Mouse (Mus musculus) intestine, embryonic 16.5 days (tissue): ENCODE measurements around the gene Il11ra1. TPM values are rescaled to one million over a fixed set of nuclear protein-coding genes. Genes with fewer than 3 reads are reported as not detected.
A peak's percentile ranks its signal among the peaks of the same experiment; 100 is the strongest.

Experiments used
- ATAC-seq: fragments of 200-750 bp; cut with Nextera tagmentation; 2 replicates; pipeline ENCODE4 v1.8.0; 2017; ENCODE audit warnings: moderate TSS enrichment, moderate library complexity
- H3K27ac ChIP-seq: fragments of 300-500 bp; sonication (generic); 2 replicates; pipeline ENCODE4 v1.5.1; 2014; ENCODE audit warnings: mild to moderate bottlenecking, low read length
- H3K27me3 ChIP-seq: fragments of 300-500 bp; sonication (generic); replicated peaks from 2 replicates; pipeline ENCODE4 v1.6.1; 2014; ENCODE audit warnings: low read length, control low read depth, mixed read lengths; ENCODE audit not compliant: control insufficient read depth, insufficient read depth
- H3K36me3 ChIP-seq: fragments of 300-500 bp; sonication (generic); 2 replicates; pipeline ENCODE4 v1.6.1; 2014; ENCODE audit warnings: low read length, control low read depth; ENCODE audit not compliant: control insufficient read depth, insufficient read depth
- H3K4me1 ChIP-seq: fragments of 300-500 bp; sonication (generic); 2 replicates; pipeline ENCODE4 v1.6.1; 2014; ENCODE audit warnings: low read length, control low read depth, mixed read lengths; ENCODE audit not compliant: control insufficient read depth, insufficient read depth
- H3K4me2 ChIP-seq: fragments of 300-500 bp; sonication (generic); 2 replicates; pipeline ENCODE4 v1.6.1; 2014; ENCODE audit warnings: low read depth, low read length, control low read depth
- H3K4me3 ChIP-seq: fragments of 300-500 bp; sonication (generic); 2 replicates; pipeline ENCODE4 v1.5.1; 2014; ENCODE audit warnings: mild to moderate bottlenecking, low read length
- H3K9ac ChIP-seq: fragments of 300-500 bp; sonication (generic); 2 replicates; pipeline ENCODE4 v1.6.1; 2014; ENCODE audit warnings: low read depth, low read length
- H3K9me3 ChIP-seq: fragments of 300-500 bp; sonication (generic); 2 replicates; pipeline ENCODE4 v1.6.1; 2016; ENCODE audit warnings: low read length, control low read depth; ENCODE audit not compliant: control insufficient read depth
- WGBS: fragments of 180-500 bp; shearing (Covaris S2); extraction: QIAGEN DNeasy Blood & Tissue Kit; methylation state at CpG from one replicate; pipeline ENCODE4 v1.1.7; 2014; 5-methylcytosine and 5-hydroxymethylcytosine counted together
- polyA plus RNA-seq: library from polyadenylated mRNA; unstranded; fragments of >200 nt; fragmentation: Nextera tagmentation; extraction: Ambion mirVana; gene quantifications from 2 replicates; pipeline ENCODE4 v1.2.1, GENCODE M21; 2015

Il11ra1 gene
- polyA plus RNA-seq, 1 experiment from 2014 or later: 125 TPM

DNA sequence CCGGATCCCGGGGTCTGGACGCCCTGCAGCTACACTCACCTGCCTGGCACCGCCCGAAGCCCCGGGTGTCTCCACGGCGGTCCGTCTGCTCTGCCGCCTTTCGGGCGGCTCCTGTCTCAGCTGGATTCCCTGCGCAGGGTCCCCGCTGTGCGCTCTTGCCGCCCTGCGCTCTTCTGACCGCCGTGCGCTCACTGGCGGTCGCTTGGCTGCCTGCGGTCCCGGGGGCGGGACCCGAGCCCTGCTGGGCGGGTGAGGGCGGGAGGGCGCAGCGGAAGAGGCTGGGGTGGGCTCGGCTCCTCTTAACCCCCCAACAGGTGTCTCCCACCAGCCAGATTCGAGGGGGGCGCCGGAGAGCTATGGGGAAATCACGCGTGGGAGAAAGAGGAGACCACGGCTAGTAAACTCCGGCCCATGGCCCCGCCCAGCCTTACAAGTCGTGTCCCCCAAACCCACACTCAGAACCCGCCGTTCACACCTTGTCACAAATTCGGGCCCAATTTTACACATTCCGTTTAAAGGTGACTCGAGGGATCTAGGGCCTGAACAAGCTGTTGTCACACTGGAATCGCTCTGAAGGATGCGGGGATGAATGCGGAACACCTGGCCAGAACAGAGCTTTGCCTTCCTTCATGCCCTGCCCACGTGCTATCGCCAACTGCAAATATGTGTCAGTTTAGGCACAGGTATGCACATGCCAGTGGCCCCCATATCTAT is 31.4 kb downstream of the Il11ra1 start, which contains the start of gene Arid3c:
Gene Arid3c, minus strand, starts transcription at position 91 of the 714 bp plus-strand sequence.
- ATAC-seq: peak; percentile 50; the same call in 1 of the 2 replicates
- Histone ChIP-seq H3K4me3 (peak within 1 kb of the TSS; percentile 41), H3K9me3 (no peaks in the 10 kb centered on the region), H3K9ac (peak within 1 kb of the TSS; percentile 23; the same call in 1 of the 2 replicates), H3K4me2 (peak within 1 kb of the TSS; percentile 69), H3K27me3 (peaks cover 61% of the 10 kb centered on the region), H3K4me1 (peaks cover 5% of the 10 kb centered on the region; the same call in 1 of the 2 replicates), H3K27ac (no peak within 1 kb of the TSS), H3K36me3 (no peaks in the 10 kb centered on the region)
- WGBS: 1% methylated on average over 49 of the region's 50 CpGs

- peak; percentile 34; the same call in 1 of the 2 replicates for ATAC-seq
- H3K9ac ChIP-seq: no peak overlapping the region
- H3K9me3 ChIP-seq: no peaks in the 10 kb centered on the region
- H3K4me3 ChIP-seq: no peak overlapping the region
- H3K27ac ChIP-seq: 0 out of 2 replicates have a peak overlapping the region, but pooled peaks have one; percentile 5
- no peak overlapping the region for H3K4me2 ChIP-seq
- H3K36me3 ChIP-seq: 0 out of 2 replicates have a peak, but pooled peaks cover 3% of the 10 kb centered on the region
- H3K4me1 ChIP-seq: peaks cover 10% of the 10 kb centered on the region
- WGBS: 28% methylated on average over 8 of the region's 8 CpGs
- H3K27me3 ChIP-seq: peaks cover 5% of the 10 kb centered on the region
Observed at GRCm38 (mm10) chr4:41737602-41738255, 37.9 kb downstream of the Il11ra1 start.

DNA sequence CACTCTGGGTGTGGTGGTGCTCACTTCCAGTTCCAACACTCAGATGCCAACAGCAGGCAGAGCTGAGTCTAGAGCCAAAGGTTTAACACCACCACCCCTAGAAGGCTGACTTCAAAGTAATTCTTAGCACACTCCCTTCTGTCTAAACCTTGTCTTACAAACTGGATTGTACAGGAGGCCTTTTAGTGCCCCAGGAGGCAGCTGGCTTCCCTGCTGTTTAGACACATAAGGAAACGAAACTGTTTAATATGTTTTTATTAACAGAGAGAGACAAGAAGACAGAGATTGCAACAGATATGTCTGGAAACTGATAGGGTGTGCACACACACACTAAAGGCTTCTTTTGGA is 38.4 kb downstream of the Il11ra1 start:
- Histone ChIP-seq H3K9me3 (no peaks in the 10 kb centered on the region), H3K4me2 (no peak overlapping the region), H3K9ac (no peak overlapping the region), H3K27ac (peak overlapping the region; percentile 6; the same call in 1 of the 2 replicates), H3K4me3 (no peak overlapping the region), H3K27me3 (0 out of 2 replicates have a peak, but pooled peaks cover under 1% of the 10 kb centered on the region), H3K4me1 (peaks cover 10% of the 10 kb centered on the region), H3K36me3 (0 out of 2 replicates have a peak, but pooled peaks cover 3% of the 10 kb centered on the region)
- no peak for ATAC-seq
- 56% methylated on average over 1 of the region's 1 CpGs for WGBS

GRCm38 (mm10) chr4:41739260-41739659 is 39.5 kb downstream of the Il11ra1 start:
- WGBS: 95% methylated on average over 13 of the region's 13 CpGs
- Histone ChIP-seq H3K4me3 (no peak overlapping the region), H3K36me3 (0 out of 2 replicates have a peak, but pooled peaks cover 3% of the 10 kb centered on the region), H3K4me2 (no peak overlapping the region), H3K27ac (no peak overlapping the region), H3K27me3 (no peaks in the 10 kb centered on the region), H3K9me3 (no peaks in the 10 kb centered on the region), H3K4me1 (peaks cover 10% of the 10 kb centered on the region), H3K9ac (no peak overlapping the region)
- ATAC-seq: no peak

- Histone ChIP-seq H3K9ac (peak overlapping the region; percentile 85), H3K27me3 (no peaks in the 10 kb centered on the region), H3K4me1 (peaks cover 10% of the 10 kb centered on the region), H3K4me3 (peak overlapping the region; percentile 74), H3K27ac (peak overlapping the region; percentile 89), H3K36me3 (0 out of 2 replicates have a peak, but pooled peaks cover 3% of the 10 kb centered on the region), H3K9me3 (no peaks in the 10 kb centered on the region), H3K4me2 (peak overlapping the region; percentile 68)
- ATAC-seq: peak; percentile 85
- WGBS: 1% methylated on average over 48 of the region's 48 CpGs
Observed at GRCm38 (mm10) chr4:41740380-41741157, 40.8 kb downstream of the Il11ra1 start.

- ATAC-seq: peak; percentile 95
- H3K4me1 ChIP-seq: peaks cover 10% of the 10 kb centered on the region
- H3K4me3 ChIP-seq: peak overlapping the region; percentile 74
- H3K27ac ChIP-seq: peak overlapping the region; percentile 89
- H3K9me3 ChIP-seq: no peaks in the 10 kb centered on the region
- H3K9ac ChIP-seq: peak overlapping the region; percentile 85
- H3K4me2 ChIP-seq: peak overlapping the region; percentile 68
- 0 out of 2 replicates have a peak, but pooled peaks cover 3% of the 10 kb centered on the region for H3K36me3 ChIP-seq
- WGBS: under 1% methylated on average over 27 of the region's 27 CpGs
- H3K27me3 ChIP-seq: no peaks in the 10 kb centered on the region
Observed at GRCm38 (mm10) chr4:41741158-41741560, 41.4 kb downstream of the Il11ra1 start.

DNA sequence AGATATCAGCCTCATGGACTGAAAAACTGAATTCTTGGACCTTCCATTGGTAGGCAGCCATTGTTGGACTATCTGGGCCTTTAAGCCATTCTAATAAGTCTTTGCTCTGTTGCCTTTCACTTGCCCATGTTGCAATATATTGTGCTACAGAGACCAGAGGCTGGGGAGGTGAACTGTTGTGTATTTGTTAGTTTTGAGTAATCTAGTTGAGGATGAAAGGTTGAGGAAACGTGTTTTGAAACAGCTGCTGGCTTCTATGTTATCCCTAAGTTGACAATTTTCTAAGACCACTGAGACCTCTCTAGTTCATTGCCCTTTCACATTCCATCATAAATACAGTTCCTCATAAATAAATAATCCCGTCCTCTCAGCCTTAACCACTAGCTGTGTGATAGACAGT is 44.3 kb downstream of the Il11ra1 start:
- Histone ChIP-seq H3K9ac (no peak overlapping the region), H3K36me3 (0 out of 2 replicates have a peak, but pooled peaks cover 2% of the 10 kb centered on the region), H3K9me3 (peaks cover 12% of the 10 kb centered on the region; the same call in 1 of the 2 replicates), H3K4me2 (no peak overlapping the region), H3K4me3 (no peak overlapping the region), H3K27ac (no peak overlapping the region), H3K27me3 (no peaks in the 10 kb centered on the region), H3K4me1 (peaks cover 10% of the 10 kb centered on the region)
- ATAC-seq: no peak
- 64% methylated on average over 2 of the region's 2 CpGs for WGBS

DNA sequence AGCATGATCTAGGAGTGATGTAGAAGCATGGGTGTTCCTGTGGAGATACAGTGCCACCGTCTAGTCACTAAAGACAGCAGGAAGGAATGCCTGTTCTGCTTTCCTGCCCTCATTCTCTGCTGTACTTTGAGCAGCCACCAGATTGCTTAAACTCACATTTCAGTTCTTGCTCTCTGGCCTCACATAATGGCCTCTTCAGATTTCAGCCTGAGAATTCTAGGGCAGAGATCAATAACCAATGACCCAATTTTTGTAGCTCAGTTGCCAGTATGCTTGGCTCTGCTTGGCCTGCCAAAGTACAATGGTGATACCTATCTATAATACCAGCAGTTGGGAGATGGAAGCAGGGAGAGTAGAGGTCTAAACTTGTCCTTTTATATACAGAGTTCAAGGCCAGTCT is 45.2 kb downstream of the Il11ra1 start:
- H3K9ac ChIP-seq: no peak overlapping the region
- ATAC-seq: no peak
- WGBS: 76% methylated on average over 1 of the region's 1 CpGs
- no peaks in the 10 kb centered on the region for H3K27me3 ChIP-seq
- no peak overlapping the region for H3K4me2 ChIP-seq
- peaks cover 12% of the 10 kb centered on the region; the same call in 1 of the 2 replicates for H3K9me3 ChIP-seq
- H3K36me3 ChIP-seq: no peaks in the 10 kb centered on the region
- peaks cover 5% of the 10 kb centered on the region for H3K4me1 ChIP-seq
- H3K27ac ChIP-seq: no peak overlapping the region
- no peak overlapping the region for H3K4me3 ChIP-seq
